Mouse (Mus musculus) cerebellum, adult 18-20 months (tissue): ENCODE results near the gene Pde4d.

Experiments used
- DNase-seq, 2 experiments: peaks; one replicate each; pipeline ENCODE4 v3.0.0; 2021

Gene Pde4d

GRCm38 (mm10) chr13:109536636-109537035 lies 1086.9 kb downstream of the Pde4d start:
- DNase-seq: no peak

GRCm38 (mm10) chr13:109539371-109539770 lies 1089.6 kb downstream of the Pde4d start:
- DNase-seq: no peak

- peak in 1 of 2 experiments; percentile 21 for DNase-seq
Observed at GRCm38 (mm10) chr13:109544646-109545045, 1094.9 kb downstream of the Pde4d start.

GRCm38 (mm10) chr13:109546337-109546736 lies 1096.6 kb downstream of the Pde4d start:
- DNase-seq: peak; percentile 51 to 55

- DNase-seq: peak; percentile 22 to 41
Observed at GRCm38 (mm10) chr13:109547006-109547587, 1097.3 kb downstream of the Pde4d start.

GRCm38 (mm10) chr13:109547700-109548099 lies 1098.0 kb downstream of the Pde4d start:
- DNase-seq: peak; percentile 83 to 85

GRCm38 (mm10) chr13:109548263-109548662 lies 1098.5 kb downstream of the Pde4d start:
- DNase-seq: no peak

GRCm38 (mm10) chr13:109548771-109549555 lies 1099.2 kb downstream of the Pde4d start:
- peak in 1 of 2 experiments; percentile 31 for DNase-seq

GRCm38 (mm10) chr13:109551836-109552235 lies 1102.1 kb downstream of the Pde4d start:
- no peak for DNase-seq

- DNase-seq: peak; percentile 55 to 67
Observed at GRCm38 (mm10) chr13:109555513-109555912, 1105.8 kb downstream of the Pde4d start.

- peak in 1 of 2 experiments; percentile 26 for DNase-seq
Observed at GRCm38 (mm10) chr13:109556853-109557252, 1107.1 kb downstream of the Pde4d start.

- peak; percentile 59 to 60 for DNase-seq
Observed at GRCm38 (mm10) chr13:109558341-109559257, 1108.9 kb downstream of the Pde4d start.

- no peak for DNase-seq
Observed at GRCm38 (mm10) chr13:109560261-109560660, 1110.5 kb downstream of the Pde4d start.

- no peak for DNase-seq
Observed at GRCm38 (mm10) chr13:109568638-109569468, 1119.1 kb downstream of the Pde4d start.

- no peak for DNase-seq
Observed at GRCm38 (mm10) chr13:109569491-109569890, 1119.7 kb downstream of the Pde4d start.

GRCm38 (mm10) chr13:109576725-109577124 lies 1127.0 kb downstream of the Pde4d start:
- DNase-seq: no peak

- DNase-seq: peak in 1 of 2 experiments; percentile 22
Observed at GRCm38 (mm10) chr13:109577454-109577853, 1127.7 kb downstream of the Pde4d start.

- no peak for DNase-seq
Observed at GRCm38 (mm10) chr13:109577901-109578300, 1128.2 kb downstream of the Pde4d start.

GRCm38 (mm10) chr13:109581284-109582070 lies 1131.7 kb downstream of the Pde4d start:
- peak in 1 of 2 experiments; percentile 20 for DNase-seq

GRCm38 (mm10) chr13:109590048-109590447 lies 1140.3 kb downstream of the Pde4d start:
- no peak for DNase-seq

- DNase-seq: no peak
Observed at GRCm38 (mm10) chr13:109592192-109592797, 1142.5 kb downstream of the Pde4d start.
